Mouse (Mus musculus): ENCODE results near the gene Ugt3a2.

The Ugt3a2 gene

GRCm38 (mm10) chr15:9335341-9335740, at the start of gene Ugt3a2:
Ugt3a2 (plus strand) TSS chr15:9335550.
- DNase-seq (ENCODE audit: low spot score in 2 of 2): no peak

GRCm38 (mm10) chr15:9289660-9290059, 45.7 kb upstream of the Ugt3a2 start:
- DNase-seq (ENCODE audit: low spot score in 2 of 2): no peak

- DNase-seq (ENCODE audit: low spot score in 2 of 2): no peak
Measured at GRCm38 (mm10) chr15:9305978-9306692, 29.2 kb upstream of the Ugt3a2 start.

GRCm38 (mm10) chr15:9334596-9334995, 754 bp upstream of the Ugt3a2 start:
- DNase-seq (ENCODE audit: low spot score in 2 of 2): no peak

GRCm38 (mm10) chr15:9336616-9337015, 1.3 kb downstream of the Ugt3a2 start:
- DNase-seq (ENCODE audit: low spot score in 2 of 2): no peak

GRCm38 (mm10) chr15:9337021-9337420, 1.7 kb downstream of the Ugt3a2 start:
- DNase-seq (ENCODE audit: low spot score in 2 of 2): no peak

- DNase-seq (ENCODE audit: low spot score in 2 of 2): no peak
Measured at GRCm38 (mm10) chr15:9348739-9349138, 13.4 kb downstream of the Ugt3a2 start.

- DNase-seq (ENCODE audit: low spot score in 2 of 2): no peak
Measured at GRCm38 (mm10) chr15:9362801-9363200, 27.5 kb downstream of the Ugt3a2 start.

GRCm38 (mm10) chr15:9368774-9369173, 33.4 kb downstream of the Ugt3a2 start:
- no peak for DNase-seq (ENCODE audit: low spot score in 2 of 2)

- DNase-seq (ENCODE audit: low spot score in 2 of 2): no peak
Measured at GRCm38 (mm10) chr15:9376281-9376680, 40.9 kb downstream of the Ugt3a2 start.

GRCm38 (mm10) chr15:9409475-9409874, 74.1 kb downstream of the Ugt3a2 start:
- no peak for DNase-seq (ENCODE audit: low spot score in 2 of 2)
